Mouse (Mus musculus) liver, embryonic 12.5 days (tissue): ENCODE measurements around the gene Vstm2a. TPM values are rescaled to one million over a fixed set of nuclear protein-coding genes. Genes with fewer than 3 reads are reported as not detected.
A peak's percentile ranks its signal among the peaks of the same experiment; 100 is the strongest.

ENCODE experiments used
- ATAC-seq: fragments of 200-750 bp; cut with Nextera tagmentation; 2 replicates; pipeline ENCODE4 v1.8.0; 2017; ENCODE audit warnings: moderate number of reproducible peaks, mild to moderate bottlenecking, moderate library complexity
- H3K27ac ChIP-seq: fragments of 300-500 bp; sonication (generic); 2 replicates; pipeline ENCODE4 v1.5.1; 2016; ENCODE audit warnings: mild to moderate bottlenecking
- H3K27me3 ChIP-seq: fragments of 300-500 bp; sonication (generic); replicated peaks from 2 replicates; pipeline ENCODE4 v1.6.1; 2016; ENCODE audit warnings: mild to moderate bottlenecking, moderate library complexity
- H3K36me3 ChIP-seq: fragments of 300-500 bp; sonication (generic); 2 replicates; pipeline ENCODE4 v1.6.1; 2016; ENCODE audit warnings: mild to moderate bottlenecking, moderate library complexity
- H3K4me1 ChIP-seq: fragments of 300-500 bp; sonication (generic); 2 replicates; pipeline ENCODE4 v1.6.1; 2016
- H3K4me2 ChIP-seq: fragments of 300-500 bp; sonication (generic); 2 replicates; pipeline ENCODE4 v1.6.1; 2016; ENCODE audit warnings: mild to moderate bottlenecking, moderate library complexity
- H3K4me3 ChIP-seq: fragments of 300-500 bp; sonication (generic); 2 replicates; pipeline ENCODE4 v1.5.1; 2016; ENCODE audit warnings: mild to moderate bottlenecking, moderate library complexity
- H3K9ac ChIP-seq: fragments of 300-500 bp; sonication (generic); 2 replicates; pipeline ENCODE4 v1.6.1; 2016; ENCODE audit warnings: mild to moderate bottlenecking, moderate library complexity
- H3K9me3 ChIP-seq: fragments of 300-500 bp; sonication (generic); replicated peaks from 2 replicates; pipeline ENCODE4 v1.6.1; 2016; ENCODE audit warnings: mild to moderate bottlenecking, moderate library complexity
- WGBS: fragments of 180-500 bp; shearing (Covaris S2); methylation state at CpG from one replicate; pipeline ENCODE4 v1.1.7; 2016; ENCODE audit not compliant: insufficient replicate concordance; 5-methylcytosine and 5-hydroxymethylcytosine counted together
- polyA plus RNA-seq: library from polyadenylated mRNA; unstranded; fragments of >200 nt; fragmentation: Nextera tagmentation; extraction: Ambion mirVana; gene quantifications from 2 replicates; pipeline ENCODE4 v1.2.1, GENCODE M21; 2016

Vstm2a gene
- polyA plus RNA-seq, result 0.07 and 0.16 TPM in 2 replicates

GRCm38 (mm10) chr11:16257473-16257921 is at the start of gene Vstm2a:
Vstm2a (plus strand) TSS chr11:16257724.
- Histone ChIP-seq H3K9ac (no peak within 1 kb of the TSS), H3K36me3 (no peaks in the 10 kb centered on the region), H3K4me3 (peak within 1 kb of the TSS; percentile 37), H3K27me3 (peaks cover 48% of the 10 kb centered on the region), H3K27ac (no peak within 1 kb of the TSS), H3K4me2 (peak within 1 kb of the TSS; percentile 57), H3K4me1 (no peaks in the 10 kb centered on the region; the same call in 1 of the 2 replicates), H3K9me3 (no peaks in the 10 kb centered on the region)
- WGBS, result 3% methylated on average over 44 of the region's 44 CpGs
- no peak for ATAC-seq

DNA sequence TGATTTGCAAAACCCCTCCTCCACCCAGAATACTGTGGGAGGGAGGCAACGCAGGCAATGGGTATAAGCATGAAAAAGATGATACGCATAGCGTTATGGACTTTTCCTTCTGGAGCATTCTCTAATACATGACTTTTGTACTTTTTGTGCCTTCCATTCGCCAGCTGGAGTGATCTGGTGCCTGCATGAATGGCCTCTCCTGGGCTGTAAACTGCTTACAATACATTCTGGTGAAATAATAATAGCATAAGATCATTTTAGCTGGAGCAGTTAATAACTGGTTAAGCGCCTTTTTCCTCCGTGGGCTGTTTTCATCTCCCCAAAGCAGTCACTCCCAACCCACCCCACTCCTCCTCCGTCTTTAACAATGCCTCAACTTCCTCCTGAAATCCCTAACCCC is 513 bp upstream of the Vstm2a start:
- Histone ChIP-seq H3K9ac (no peak overlapping the region), H3K4me2 (peak overlapping the region; percentile 57), H3K27me3 (peaks cover 48% of the 10 kb centered on the region), H3K4me3 (peak overlapping the region; percentile 37; the same call in 1 of the 2 replicates), H3K9me3 (no peaks in the 10 kb centered on the region), H3K4me1 (no peaks in the 10 kb centered on the region; the same call in 1 of the 2 replicates), H3K27ac (no peak overlapping the region), H3K36me3 (no peaks in the 10 kb centered on the region)
- no peak for ATAC-seq
- WGBS, result 29% methylated on average over 7 of the region's 7 CpGs

GRCm38 (mm10) chr11:16258300-16258699 is 776 bp downstream of the Vstm2a start:
- 37% methylated on average over 1 of the region's 1 CpGs for WGBS
- ATAC-seq, result no peak
- Histone ChIP-seq H3K36me3 (no peaks in the 10 kb centered on the region), H3K27me3 (peaks cover 48% of the 10 kb centered on the region), H3K9me3 (no peaks in the 10 kb centered on the region), H3K27ac (no peak overlapping the region), H3K9ac (no peak overlapping the region), H3K4me1 (no peaks in the 10 kb centered on the region; the same call in 1 of the 2 replicates), H3K4me2 (no peak overlapping the region), H3K4me3 (no peak overlapping the region)

DNA sequence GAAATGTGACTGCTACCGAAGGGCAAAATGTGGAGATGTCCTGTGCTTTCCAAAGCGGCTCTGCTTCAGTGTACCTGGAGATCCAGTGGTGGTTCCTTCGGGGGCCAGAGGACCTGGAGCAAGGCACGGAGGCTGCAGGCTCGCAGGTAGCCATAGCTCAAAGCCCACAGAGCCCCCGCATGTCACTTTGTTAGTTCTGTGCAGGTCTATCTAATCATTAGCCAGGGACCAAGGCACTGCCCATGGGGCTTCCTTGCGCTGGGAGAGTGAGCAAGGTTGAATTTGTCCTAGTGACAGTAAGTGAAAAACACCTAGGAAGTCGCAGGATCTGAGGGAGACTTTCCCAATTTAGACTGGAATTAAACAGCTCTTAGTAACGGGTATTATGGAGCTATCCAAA is 2.4 kb downstream of the Vstm2a start:
- 18% methylated on average over 9 of the region's 9 CpGs for WGBS
- no peak overlapping the region for H3K27ac ChIP-seq
- H3K36me3 ChIP-seq, result no peaks in the 10 kb centered on the region
- no peaks in the 10 kb centered on the region for H3K9me3 ChIP-seq
- peaks cover 48% of the 10 kb centered on the region for H3K27me3 ChIP-seq
- H3K9ac ChIP-seq, result no peak overlapping the region
- no peak overlapping the region for H3K4me3 ChIP-seq
- no peak for ATAC-seq
- H3K4me1 ChIP-seq, result no peaks in the 10 kb centered on the region; the same call in 1 of the 2 replicates
- no peak overlapping the region for H3K4me2 ChIP-seq

GRCm38 (mm10) chr11:16260764-16261578 is 3.4 kb downstream of the Vstm2a start:
- Histone ChIP-seq H3K4me3 (peak overlapping the region; percentile 18), H3K36me3 (no peaks in the 10 kb centered on the region), H3K4me2 (peak overlapping the region; percentile 53), H3K9me3 (no peaks in the 10 kb centered on the region), H3K27ac (no peak overlapping the region), H3K9ac (no peak overlapping the region), H3K27me3 (peaks cover 48% of the 10 kb centered on the region), H3K4me1 (no peaks in the 10 kb centered on the region; the same call in 1 of the 2 replicates)
- WGBS, result 1% methylated on average over 40 of the region's 40 CpGs
- ATAC-seq, result peak; percentile 49; the same call in 1 of the 2 replicates

DNA sequence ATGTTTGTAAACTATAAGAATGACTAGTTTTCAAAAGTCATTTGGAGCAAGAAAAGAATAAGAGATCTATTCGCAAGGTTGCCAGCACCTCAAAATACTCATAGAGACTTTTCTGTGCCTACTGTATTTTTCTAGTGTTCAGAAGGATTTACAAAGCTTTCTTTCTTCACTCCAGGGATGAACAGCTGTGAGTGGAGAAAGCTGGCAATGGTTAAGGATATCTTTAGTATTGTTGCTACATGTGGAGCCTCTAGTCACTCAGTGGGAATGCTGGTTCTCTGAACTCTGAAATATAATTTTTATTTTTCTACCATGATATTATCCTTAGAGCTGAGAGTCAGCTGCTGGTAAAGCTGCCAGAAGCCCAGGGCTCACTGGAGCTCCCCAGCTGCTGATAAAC is 10.9 kb downstream of the Vstm2a start:
- H3K4me2 ChIP-seq, result no peak overlapping the region
- no peak for ATAC-seq
- no peak overlapping the region for H3K27ac ChIP-seq
- WGBS, result 62% methylated on average over 1 of the region's 1 CpGs
- no peaks in the 10 kb centered on the region for H3K27me3 ChIP-seq
- no peaks in the 10 kb centered on the region for H3K4me1 ChIP-seq
- H3K9me3 ChIP-seq, result no peaks in the 10 kb centered on the region
- H3K4me3 ChIP-seq, result no peak overlapping the region
- H3K9ac ChIP-seq, result no peak overlapping the region
- H3K36me3 ChIP-seq, result no peaks in the 10 kb centered on the region

DNA sequence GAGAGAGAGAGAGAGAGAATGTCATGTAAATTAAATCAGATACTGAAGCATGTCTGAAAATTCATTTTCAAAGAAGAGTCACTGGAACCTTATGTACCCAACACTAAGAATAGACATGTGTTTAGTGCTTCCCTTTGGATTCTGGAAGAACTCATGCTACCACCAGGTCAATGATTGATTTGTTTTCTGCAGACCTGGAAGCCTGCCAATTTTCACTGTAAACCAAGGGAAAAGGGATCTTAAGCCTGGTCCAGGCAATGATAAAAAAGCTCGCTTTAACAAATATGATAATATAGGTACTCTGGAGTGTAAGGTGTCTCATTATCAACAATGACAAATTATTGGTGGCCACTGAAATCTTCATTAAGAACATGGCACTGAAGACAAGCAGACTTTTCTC is 32.9 kb downstream of the Vstm2a start:
- 42% methylated on average over 1 of the region's 1 CpGs for WGBS
- H3K9me3 ChIP-seq, result no peaks in the 10 kb centered on the region
- H3K4me1 ChIP-seq, result no peaks in the 10 kb centered on the region
- no peak for ATAC-seq
- no peaks in the 10 kb centered on the region for H3K27me3 ChIP-seq
- H3K36me3 ChIP-seq, result no peaks in the 10 kb centered on the region
- no peak overlapping the region for H3K4me3 ChIP-seq
- H3K9ac ChIP-seq, result no peak overlapping the region
- H3K4me2 ChIP-seq, result no peak overlapping the region
- no peak overlapping the region for H3K27ac ChIP-seq

DNA sequence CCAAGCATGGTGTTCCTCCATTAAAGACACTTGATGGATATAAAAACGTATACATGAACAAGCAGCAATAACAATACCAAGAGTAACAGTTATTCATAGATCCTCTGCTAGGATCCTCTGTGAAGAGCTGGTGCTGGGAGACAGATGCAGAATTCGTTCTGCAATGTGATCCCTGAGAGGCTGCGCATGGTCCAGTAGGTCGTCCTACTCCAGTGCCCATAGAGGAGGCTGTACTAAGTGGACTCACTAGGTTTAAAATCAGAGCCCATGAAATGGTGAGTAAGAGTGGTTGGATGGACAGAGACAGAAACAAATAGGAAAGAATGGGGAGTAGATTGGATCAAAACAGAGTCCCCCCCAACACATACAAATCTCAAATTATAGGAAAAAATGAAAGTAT is 35.4 kb downstream of the Vstm2a start:
- Histone ChIP-seq H3K36me3 (no peaks in the 10 kb centered on the region), H3K27ac (no peak overlapping the region), H3K4me1 (no peaks in the 10 kb centered on the region), H3K27me3 (no peaks in the 10 kb centered on the region), H3K9me3 (no peaks in the 10 kb centered on the region), H3K4me3 (no peak overlapping the region), H3K9ac (no peak overlapping the region), H3K4me2 (no peak overlapping the region)
- ATAC-seq, result no peak
- WGBS, result 66% methylated on average over 4 of the region's 4 CpGs

DNA sequence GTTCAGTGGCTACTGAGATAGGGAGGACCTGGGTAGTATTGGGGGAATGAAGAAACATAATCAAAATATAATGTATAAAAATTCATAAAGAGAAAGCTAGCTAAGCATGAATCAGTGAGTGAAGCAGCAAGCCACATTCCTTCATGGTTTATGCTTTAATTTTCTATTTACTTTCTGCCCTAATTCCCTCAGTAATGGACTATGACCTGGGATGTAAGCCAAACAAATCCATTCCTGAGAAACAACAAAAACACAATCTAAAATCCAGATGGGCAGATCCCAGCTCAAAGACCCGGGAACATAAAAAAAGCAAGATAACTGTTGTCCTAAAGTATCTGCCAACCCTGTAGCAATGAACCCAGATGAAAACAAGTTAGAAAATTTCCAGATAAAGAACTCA is 39.0 kb downstream of the Vstm2a start:
- 71% methylated on average over 1 of the region's 1 CpGs for WGBS
- no peaks in the 10 kb centered on the region for H3K4me1 ChIP-seq
- no peak overlapping the region for H3K4me3 ChIP-seq
- no peak overlapping the region for H3K4me2 ChIP-seq
- H3K9me3 ChIP-seq, result no peaks in the 10 kb centered on the region
- no peaks in the 10 kb centered on the region for H3K36me3 ChIP-seq
- no peak for ATAC-seq
- H3K27me3 ChIP-seq, result no peaks in the 10 kb centered on the region
- no peak overlapping the region for H3K9ac ChIP-seq
- H3K27ac ChIP-seq, result no peak overlapping the region

DNA sequence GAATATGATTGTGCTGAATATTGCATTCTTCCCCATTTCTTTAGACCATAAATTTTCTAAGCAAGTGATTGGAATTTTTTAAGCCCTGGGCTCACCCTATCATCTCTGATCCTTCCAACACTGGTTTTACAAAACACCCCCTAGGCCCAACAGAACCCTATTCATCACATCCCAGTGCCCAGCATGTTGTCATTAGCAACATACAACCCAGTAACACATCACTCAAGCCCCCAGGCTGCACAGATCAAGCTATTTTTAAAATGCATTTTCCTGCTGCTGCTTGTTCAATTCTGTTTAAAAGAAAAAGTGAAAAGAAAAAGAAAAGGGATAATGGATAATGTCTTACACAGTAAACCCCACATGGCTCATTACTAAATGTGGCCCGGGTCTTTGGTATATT is 42.0 kb downstream of the Vstm2a start:
- Histone ChIP-seq H3K4me3 (no peak overlapping the region), H3K9ac (no peak overlapping the region), H3K4me1 (no peaks in the 10 kb centered on the region), H3K4me2 (no peak overlapping the region), H3K27ac (no peak overlapping the region), H3K9me3 (no peaks in the 10 kb centered on the region), H3K27me3 (no peaks in the 10 kb centered on the region), H3K36me3 (no peaks in the 10 kb centered on the region)
- WGBS, result 54% methylated on average over 1 of the region's 1 CpGs
- ATAC-seq, result no peak

DNA sequence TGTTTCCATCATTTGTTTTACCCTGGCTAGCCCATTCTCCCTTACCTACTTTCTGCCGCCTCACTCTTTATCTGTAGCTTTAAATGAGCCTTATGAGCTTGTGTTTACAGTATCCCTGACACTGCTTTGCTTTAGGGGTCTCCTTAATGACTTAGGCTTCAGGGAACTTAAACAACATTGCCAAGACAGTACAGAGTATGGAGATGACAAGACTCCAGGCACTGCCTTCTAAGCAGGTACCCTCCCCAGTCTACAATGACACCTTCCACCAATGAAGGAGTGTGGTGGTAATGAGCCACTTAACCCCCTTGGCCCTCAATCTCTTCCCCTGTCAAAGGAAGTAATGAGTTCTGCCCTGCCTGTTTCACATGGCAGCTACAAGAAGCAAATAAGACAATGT is 42.4 kb downstream of the Vstm2a start:
- no peak overlapping the region for H3K9ac ChIP-seq
- no peak overlapping the region for H3K27ac ChIP-seq
- no peaks in the 10 kb centered on the region for H3K36me3 ChIP-seq
- WGBS, result 44% methylated on average over 1 of the region's 1 CpGs
- H3K4me1 ChIP-seq, result no peaks in the 10 kb centered on the region
- no peak for ATAC-seq
- no peaks in the 10 kb centered on the region for H3K9me3 ChIP-seq
- H3K4me3 ChIP-seq, result no peak overlapping the region
- no peak overlapping the region for H3K4me2 ChIP-seq
- H3K27me3 ChIP-seq, result no peaks in the 10 kb centered on the region

DNA sequence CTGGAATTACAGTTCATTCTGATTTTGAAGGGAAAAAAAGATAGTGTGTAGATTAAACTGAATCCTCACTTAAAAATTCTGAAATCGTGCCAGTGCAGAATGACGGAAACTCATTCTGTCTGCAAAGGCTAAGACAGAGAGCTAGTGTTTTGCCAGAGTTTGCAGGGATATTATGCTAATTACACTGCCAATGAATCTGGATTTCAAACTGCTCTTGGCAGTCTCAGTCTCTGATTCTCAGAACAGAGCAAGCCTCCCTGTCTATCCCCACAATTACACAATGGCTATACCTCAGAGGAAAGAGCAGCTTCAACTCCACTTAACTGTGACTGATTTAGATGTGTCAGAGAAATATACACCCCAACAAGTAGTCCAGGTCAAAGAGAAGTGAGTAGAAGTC is 43.2 kb downstream of the Vstm2a start:
- WGBS, result 72% methylated on average over 2 of the region's 2 CpGs
- Histone ChIP-seq H3K36me3 (no peaks in the 10 kb centered on the region), H3K9ac (no peak overlapping the region), H3K4me2 (no peak overlapping the region), H3K27ac (no peak overlapping the region), H3K9me3 (no peaks in the 10 kb centered on the region), H3K4me3 (no peak overlapping the region), H3K4me1 (no peaks in the 10 kb centered on the region), H3K27me3 (no peaks in the 10 kb centered on the region)
- ATAC-seq, result no peak
